Mouse (Mus musculus): ENCODE data around the gene Cbx7. TPM values are rescaled to one million over a fixed set of nuclear protein-coding genes. Genes with fewer than 3 reads are reported as not detected.
A peak's percentile ranks its signal among the peaks of the same experiment; 100 is the strongest.

Cbx7 gene
- polyA plus RNA-seq, 1 experiment from 2014 or later = 4.5 TPM

DNA sequence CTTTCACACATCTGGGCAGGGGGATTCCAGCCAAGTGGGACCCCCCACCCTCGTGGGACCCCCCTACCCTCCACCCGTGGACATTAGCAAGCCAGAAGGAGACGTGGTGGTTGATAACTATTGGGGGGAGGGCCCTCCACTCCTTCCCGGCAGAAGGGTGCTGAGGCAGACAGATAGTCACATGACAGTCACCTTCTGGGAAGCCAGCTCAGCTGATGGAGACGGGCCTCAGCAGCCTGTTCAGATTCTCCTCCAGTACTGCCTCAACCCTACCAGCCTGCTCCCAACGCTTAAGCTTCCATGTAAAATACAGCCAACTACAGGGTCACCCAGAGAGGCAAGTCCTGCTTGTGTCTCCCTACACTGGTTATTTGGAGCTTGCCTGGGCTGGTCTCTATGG is 40.3 kb upstream of the Cbx7 start:
- H3K4me3 ChIP-seq (ENCODE audit: low read depth, low read length) = peak overlapping the region; percentile 64
- H3K27me3 ChIP-seq (replicated peaks; ENCODE audit: insufficient read depth, low read length) = peaks cover 7% of the 10 kb centered on the region; the same call in 1 of the 2 replicates
- TF ChIP-seq CTCF (IDR thresholded peaks at IDR 0.05) (no peak), EP300 (IDR thresholded peaks at IDR 0.05) (no peak)
- H3K9ac ChIP-seq (replicated peaks; ENCODE audit: low read depth) = 0 out of 2 replicates have a peak overlapping the region, but pooled peaks have one; percentile 12
- peak overlapping the region; percentile 95 for H3K4me2 ChIP-seq (replicated peaks; ENCODE audit: low read depth, low read length)
- H3K4me1 ChIP-seq (ENCODE audit: insufficient read depth, low read depth, low read length) = peaks cover 10% of the 10 kb centered on the region
- no peak for DNase-seq (ENCODE audit: low spot score)
- H3K36me3 ChIP-seq (ENCODE audit: insufficient read depth, low read length) = no peaks in the 10 kb centered on the region
- ATAC-seq = no peak
- H3K9me3 ChIP-seq (ENCODE audit: low read length) = no peaks in the 10 kb centered on the region
- peak overlapping the region; percentile 47 for H3K27ac ChIP-seq (ENCODE audit: low read length)
- WGBS = 35% methylated on average over 6 of the region's 6 CpGs

DNA sequence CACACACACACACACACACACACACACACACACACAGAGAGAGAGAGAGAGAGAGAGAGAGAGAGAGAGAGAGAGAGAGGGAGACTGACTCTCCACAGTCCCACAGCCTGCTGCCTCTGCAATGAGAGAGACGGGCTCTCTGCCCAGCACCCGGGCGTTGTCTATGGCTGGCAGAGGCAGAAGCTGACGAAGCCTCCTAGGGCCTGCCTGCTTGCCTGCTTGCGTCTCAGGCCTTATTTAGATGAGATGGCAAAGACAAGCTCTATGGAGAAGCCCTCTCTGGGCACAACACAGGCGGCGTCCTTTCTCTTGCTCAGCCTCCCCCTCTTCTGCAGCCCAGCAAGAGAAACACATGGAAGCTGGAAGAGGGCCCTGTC is 39.3 kb upstream of the Cbx7 start:
- no peak for DNase-seq (ENCODE audit: low spot score)
- H3K4me2 ChIP-seq (replicated peaks; ENCODE audit: low read depth, low read length) = peak overlapping the region; percentile 95
- no peak overlapping the region for H3K9ac ChIP-seq (replicated peaks; ENCODE audit: low read depth)
- H3K36me3 ChIP-seq (ENCODE audit: insufficient read depth, low read length) = no peaks in the 10 kb centered on the region
- no peak for TF ChIP-seq EP300 (IDR thresholded peaks at IDR 0.05)
- no peak for TF ChIP-seq CTCF (IDR thresholded peaks at IDR 0.05)
- 21% methylated on average over 7 of the region's 7 CpGs for WGBS
- peaks cover 7% of the 10 kb centered on the region; the same call in 1 of the 2 replicates for H3K27me3 ChIP-seq (replicated peaks; ENCODE audit: insufficient read depth, low read length)
- peaks cover 20% of the 10 kb centered on the region for H3K4me1 ChIP-seq (ENCODE audit: insufficient read depth, low read depth, low read length)
- H3K9me3 ChIP-seq (ENCODE audit: low read length) = no peaks in the 10 kb centered on the region
- H3K4me3 ChIP-seq (ENCODE audit: low read depth, low read length) = peak overlapping the region; percentile 64
- H3K27ac ChIP-seq (ENCODE audit: low read length) = no peak overlapping the region
- ATAC-seq = no peak

DNA sequence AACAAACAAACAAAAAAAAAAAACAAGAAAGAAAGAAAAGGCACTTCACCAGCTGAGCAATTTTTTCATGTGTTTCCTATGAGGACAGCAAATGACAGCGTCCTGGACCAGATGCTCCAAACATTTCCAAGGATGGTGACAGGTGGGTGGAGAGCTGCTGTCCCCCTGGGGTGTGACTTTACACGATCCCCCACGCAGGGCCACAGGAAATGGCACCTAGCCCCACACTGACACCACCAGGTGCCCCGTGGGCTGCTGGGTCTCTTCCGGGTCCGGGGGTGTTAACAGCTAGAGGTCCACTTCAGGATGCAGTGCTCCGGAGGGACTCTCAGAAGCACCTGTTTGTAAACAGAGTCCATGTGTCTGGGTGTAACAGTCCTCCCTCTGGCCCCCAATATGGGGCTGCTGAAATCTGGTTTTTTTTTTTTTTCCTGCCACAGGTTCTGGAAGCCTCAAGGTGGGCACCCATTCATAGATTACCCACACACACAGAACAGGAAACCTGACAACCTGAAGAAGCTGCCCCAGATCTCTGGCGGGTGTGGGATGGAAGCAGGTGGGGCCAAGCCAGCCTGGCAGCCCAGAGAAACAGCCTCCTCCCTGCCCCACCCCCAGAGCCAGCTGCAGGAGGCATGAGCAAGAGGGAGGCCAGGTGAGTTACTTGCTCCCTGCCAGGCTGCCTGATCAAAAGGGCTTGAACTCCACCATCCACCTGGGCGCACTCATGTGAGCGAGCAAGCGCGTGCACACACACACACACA is 38.7 kb upstream of the Cbx7 start:
- Histone ChIP-seq H3K27me3 (replicated peaks; ENCODE audit: insufficient read depth, low read length) (peaks cover 7% of the 10 kb centered on the region; the same call in 1 of the 2 replicates), H3K4me2 (replicated peaks; ENCODE audit: low read depth, low read length) (peak overlapping the region; percentile 95), H3K9ac (replicated peaks; ENCODE audit: low read depth) (no peak overlapping the region), H3K36me3 (ENCODE audit: insufficient read depth, low read length) (no peaks in the 10 kb centered on the region), H3K27ac (ENCODE audit: low read length) (no peak overlapping the region), H3K9me3 (ENCODE audit: low read length) (no peaks in the 10 kb centered on the region), H3K4me1 (ENCODE audit: insufficient read depth, low read depth, low read length) (peaks cover 23% of the 10 kb centered on the region), H3K4me3 (ENCODE audit: low read depth, low read length) (peak overlapping the region; percentile 64; the same call in 1 of the 2 replicates)
- ATAC-seq (no peak), DNase-seq (ENCODE audit: low spot score) (no peak)
- WGBS = 33% methylated on average over 12 of the region's 12 CpGs
- TF ChIP-seq CTCF (IDR thresholded peaks at IDR 0.05) = no peak
- no peak for TF ChIP-seq EP300 (IDR thresholded peaks at IDR 0.05)

DNA sequence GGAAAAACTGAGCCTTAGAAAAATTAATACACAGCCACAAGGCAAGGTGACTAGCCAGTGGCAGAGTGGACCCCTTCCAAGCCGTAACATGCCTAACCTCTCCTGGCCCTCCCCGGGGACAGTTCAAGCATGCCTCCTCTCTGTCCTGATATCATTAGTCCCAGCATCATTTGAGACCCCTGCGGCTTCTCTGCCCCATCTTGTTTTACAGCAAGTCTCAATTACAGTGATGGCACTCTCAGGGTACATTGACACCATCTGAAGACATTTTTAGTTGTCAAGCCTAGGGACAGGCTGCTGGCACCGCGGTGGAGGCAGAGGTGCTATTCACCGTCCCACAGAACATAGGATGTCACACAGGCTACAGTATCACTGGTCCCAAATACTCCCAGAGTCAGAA is 37.5 kb upstream of the Cbx7 start:
- Histone ChIP-seq H3K4me2 (replicated peaks; ENCODE audit: low read depth, low read length) (no peak overlapping the region), H3K9ac (replicated peaks; ENCODE audit: low read depth) (no peak overlapping the region), H3K4me3 (ENCODE audit: low read depth, low read length) (no peak overlapping the region), H3K27ac (ENCODE audit: low read length) (no peak overlapping the region), H3K36me3 (ENCODE audit: insufficient read depth, low read length) (no peaks in the 10 kb centered on the region), H3K27me3 (replicated peaks; ENCODE audit: insufficient read depth, low read length) (peaks cover 7% of the 10 kb centered on the region; the same call in 1 of the 2 replicates), H3K4me1 (ENCODE audit: insufficient read depth, low read depth, low read length) (peaks cover 18% of the 10 kb centered on the region), H3K9me3 (ENCODE audit: low read length) (no peaks in the 10 kb centered on the region)
- 86% methylated on average over 6 of the region's 6 CpGs for WGBS
- DNase-seq (ENCODE audit: low spot score) (no peak), ATAC-seq (no peak)
- TF ChIP-seq EP300 (IDR thresholded peaks at IDR 0.05) = no peak

DNA sequence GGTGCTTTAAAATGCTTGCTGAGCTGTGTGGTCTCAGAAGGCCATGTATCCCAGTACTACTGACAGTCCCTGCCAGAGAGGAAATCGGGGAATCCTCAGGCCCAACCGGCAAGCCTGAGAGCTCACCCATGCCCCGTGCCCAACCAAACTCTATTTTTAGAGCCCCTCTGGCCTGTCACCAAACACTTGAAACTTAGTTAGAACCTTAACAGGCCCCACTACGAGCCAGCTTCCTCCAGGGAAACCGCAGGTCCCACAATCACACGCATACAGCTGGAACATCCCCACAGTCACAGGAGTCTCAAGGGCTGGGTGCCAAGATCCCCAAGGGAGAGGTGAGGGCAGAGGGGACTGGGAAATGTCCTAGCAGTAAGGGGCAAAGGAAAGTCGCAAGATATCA is 35.2 kb upstream of the Cbx7 start:
- no peak for ATAC-seq
- H3K4me3 ChIP-seq (ENCODE audit: low read depth, low read length) = no peak overlapping the region
- no peak overlapping the region for H3K9ac ChIP-seq (replicated peaks; ENCODE audit: low read depth)
- TF ChIP-seq EP300 (IDR thresholded peaks at IDR 0.05) (no peak), CTCF (IDR thresholded peaks at IDR 0.05) (no peak)
- H3K36me3 ChIP-seq (ENCODE audit: insufficient read depth, low read length) = no peaks in the 10 kb centered on the region; the same call in 1 of the 2 replicates
- no peaks in the 10 kb centered on the region for H3K27me3 ChIP-seq (replicated peaks; ENCODE audit: insufficient read depth, low read length)
- H3K9me3 ChIP-seq (ENCODE audit: low read length) = no peaks in the 10 kb centered on the region
- WGBS = 15% methylated on average over 7 of the region's 7 CpGs
- no peak overlapping the region for H3K27ac ChIP-seq (ENCODE audit: low read length)
- DNase-seq (ENCODE audit: low spot score) = no peak
- peaks cover 15% of the 10 kb centered on the region for H3K4me1 ChIP-seq (ENCODE audit: insufficient read depth, low read depth, low read length)
- H3K4me2 ChIP-seq (replicated peaks; ENCODE audit: low read depth, low read length) = peak overlapping the region; percentile 19; the same call in 1 of the 2 replicates

DNA sequence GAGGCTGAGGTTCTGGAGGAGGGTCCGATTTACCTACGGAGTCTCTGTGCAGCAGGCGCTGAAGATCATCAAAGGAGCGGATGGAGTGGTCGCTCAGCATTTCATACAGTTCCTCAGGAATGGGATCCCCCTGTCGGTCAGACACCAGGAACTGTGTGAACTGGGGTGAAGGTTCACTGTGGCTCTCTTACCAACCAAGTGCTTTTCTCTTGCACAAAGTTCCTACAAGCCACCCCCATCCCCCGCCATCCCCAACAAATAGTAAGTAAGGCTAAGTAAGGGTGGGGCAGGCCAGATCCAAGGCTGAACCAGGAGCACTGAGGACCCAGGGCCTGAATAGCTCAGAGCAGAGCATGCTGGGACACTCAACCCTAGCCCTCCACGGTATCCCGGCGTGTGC is 34.5 kb upstream of the Cbx7 start:
- H3K9ac ChIP-seq (replicated peaks; ENCODE audit: low read depth) = no peak overlapping the region
- no peaks in the 10 kb centered on the region for H3K27me3 ChIP-seq (replicated peaks; ENCODE audit: insufficient read depth, low read length)
- ATAC-seq (peak; percentile 4; the same call in 1 of the 2 replicates), DNase-seq (ENCODE audit: low spot score) (no peak)
- H3K9me3 ChIP-seq (ENCODE audit: low read length) = no peaks in the 10 kb centered on the region
- no peak overlapping the region for H3K4me3 ChIP-seq (ENCODE audit: low read depth, low read length)
- no peak overlapping the region; the same call in 1 of the 2 replicates for H3K4me2 ChIP-seq (replicated peaks; ENCODE audit: low read depth, low read length)
- no peaks in the 10 kb centered on the region; the same call in 1 of the 2 replicates for H3K36me3 ChIP-seq (ENCODE audit: insufficient read depth, low read length)
- 48% methylated on average over 10 of the region's 10 CpGs for WGBS
- H3K27ac ChIP-seq (ENCODE audit: low read length) = peak overlapping the region; percentile 64; the same call in 1 of the 2 replicates
- peaks cover 15% of the 10 kb centered on the region for H3K4me1 ChIP-seq (ENCODE audit: insufficient read depth, low read depth, low read length)
- TF ChIP-seq CTCF (IDR thresholded peaks at IDR 0.05) (peak; percentile 38; the same call in 1 of the 2 replicates), EP300 (IDR thresholded peaks at IDR 0.05) (no peak)

Data from lung, postnatal 0 days (tissue).